Mouse (Mus musculus): ENCODE measurements around the gene 1700012B07Rik.

The 1700012B07Rik gene

GRCm38 (mm10) chr11:109827946-109828345 lies at the start of gene 1700012B07Rik:
Gene 1700012B07Rik (minus strand): TSS chr11:109828046.
- no peak for DNase-seq (ENCODE audit: low read depth, low spot score)

GRCm38 (mm10) chr11:109876767-109877166 lies 48.9 kb upstream of the 1700012B07Rik start:
- DNase-seq (ENCODE audit: low read depth, low spot score) = no peak

- DNase-seq (ENCODE audit: low read depth, low spot score) = no peak
Measured at GRCm38 (mm10) chr11:109875834-109876233, 48.0 kb upstream of the 1700012B07Rik start.

- no peak for DNase-seq (ENCODE audit: low read depth, low spot score)
Measured at GRCm38 (mm10) chr11:109875525-109875802, 47.6 kb upstream of the 1700012B07Rik start.

GRCm38 (mm10) chr11:109874651-109875524 lies 47.0 kb upstream of the 1700012B07Rik start:
- no peak for DNase-seq (ENCODE audit: low read depth, low spot score)

GRCm38 (mm10) chr11:109873852-109874610 lies 46.2 kb upstream of the 1700012B07Rik start:
- DNase-seq (ENCODE audit: low read depth, low spot score) = no peak

- DNase-seq (ENCODE audit: low read depth, low spot score) = peak; percentile 36
Measured at GRCm38 (mm10) chr11:109873161-109873775, 45.4 kb upstream of the 1700012B07Rik start.

- DNase-seq (ENCODE audit: low read depth, low spot score) = no peak
Measured at GRCm38 (mm10) chr11:109872674-109873073, 44.8 kb upstream of the 1700012B07Rik start.

GRCm38 (mm10) chr11:109872056-109872455 lies 44.2 kb upstream of the 1700012B07Rik start:
- no peak for DNase-seq (ENCODE audit: low read depth, low spot score)

- DNase-seq (ENCODE audit: low read depth, low spot score) = no peak
Measured at GRCm38 (mm10) chr11:109867861-109868260, 40.0 kb upstream of the 1700012B07Rik start.

GRCm38 (mm10) chr11:109866537-109867160 lies 38.8 kb upstream of the 1700012B07Rik start:
- DNase-seq (ENCODE audit: low read depth, low spot score) = no peak

GRCm38 (mm10) chr11:109865526-109865925 lies 37.7 kb upstream of the 1700012B07Rik start:
- DNase-seq (ENCODE audit: low read depth, low spot score) = no peak

GRCm38 (mm10) chr11:109863951-109864350 lies 36.1 kb upstream of the 1700012B07Rik start:
- no peak for DNase-seq (ENCODE audit: low read depth, low spot score)

- DNase-seq (ENCODE audit: low read depth, low spot score) = peak; percentile 76
Measured at GRCm38 (mm10) chr11:109863194-109863746, 35.4 kb upstream of the 1700012B07Rik start.

GRCm38 (mm10) chr11:109860508-109860907 lies 32.7 kb upstream of the 1700012B07Rik start:
- DNase-seq (ENCODE audit: low read depth, low spot score) = peak; percentile 87

GRCm38 (mm10) chr11:109859939-109860469 lies 32.2 kb upstream of the 1700012B07Rik start:
- peak; percentile 66 for DNase-seq (ENCODE audit: low read depth, low spot score)

GRCm38 (mm10) chr11:109859441-109859840 lies 31.6 kb upstream of the 1700012B07Rik start:
- DNase-seq (ENCODE audit: low read depth, low spot score) = no peak

- DNase-seq (ENCODE audit: low read depth, low spot score) = peak; percentile 61
Measured at GRCm38 (mm10) chr11:109857086-109857485, 29.2 kb upstream of the 1700012B07Rik start.

GRCm38 (mm10) chr11:109854056-109854455 lies 26.2 kb upstream of the 1700012B07Rik start:
- DNase-seq (ENCODE audit: low read depth, low spot score) = no peak

GRCm38 (mm10) chr11:109853228-109853966 lies 25.6 kb upstream of the 1700012B07Rik start:
- no peak for DNase-seq (ENCODE audit: low read depth, low spot score)

Measured in brain, adult 2 months (tissue).